Mouse (Mus musculus): ENCODE measurements around the gene Ddit4.

Ddit4 gene

DNA sequence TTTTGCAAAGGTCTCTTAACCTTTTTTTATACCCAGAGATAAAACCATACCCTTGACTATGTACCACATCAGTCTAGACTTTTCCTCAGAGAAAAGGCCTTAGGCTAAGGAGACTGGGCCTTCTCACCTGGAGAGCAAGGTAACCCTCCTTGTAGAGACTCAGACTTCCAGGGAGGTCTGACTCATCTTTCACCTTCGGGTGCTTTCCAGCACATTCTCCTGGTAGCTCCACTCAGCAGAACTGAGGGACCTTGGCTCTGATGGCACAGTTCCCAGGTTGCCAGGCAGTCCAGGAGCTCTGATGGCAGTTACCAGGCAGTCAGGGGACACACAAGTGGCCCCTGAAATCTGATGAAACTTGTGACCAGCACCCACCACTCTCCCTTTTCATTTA, 2.4 kb downstream of the Ddit4 start:
- DNase-seq (ENCODE audit: low read depth, low spot score), result no peak

DNA sequence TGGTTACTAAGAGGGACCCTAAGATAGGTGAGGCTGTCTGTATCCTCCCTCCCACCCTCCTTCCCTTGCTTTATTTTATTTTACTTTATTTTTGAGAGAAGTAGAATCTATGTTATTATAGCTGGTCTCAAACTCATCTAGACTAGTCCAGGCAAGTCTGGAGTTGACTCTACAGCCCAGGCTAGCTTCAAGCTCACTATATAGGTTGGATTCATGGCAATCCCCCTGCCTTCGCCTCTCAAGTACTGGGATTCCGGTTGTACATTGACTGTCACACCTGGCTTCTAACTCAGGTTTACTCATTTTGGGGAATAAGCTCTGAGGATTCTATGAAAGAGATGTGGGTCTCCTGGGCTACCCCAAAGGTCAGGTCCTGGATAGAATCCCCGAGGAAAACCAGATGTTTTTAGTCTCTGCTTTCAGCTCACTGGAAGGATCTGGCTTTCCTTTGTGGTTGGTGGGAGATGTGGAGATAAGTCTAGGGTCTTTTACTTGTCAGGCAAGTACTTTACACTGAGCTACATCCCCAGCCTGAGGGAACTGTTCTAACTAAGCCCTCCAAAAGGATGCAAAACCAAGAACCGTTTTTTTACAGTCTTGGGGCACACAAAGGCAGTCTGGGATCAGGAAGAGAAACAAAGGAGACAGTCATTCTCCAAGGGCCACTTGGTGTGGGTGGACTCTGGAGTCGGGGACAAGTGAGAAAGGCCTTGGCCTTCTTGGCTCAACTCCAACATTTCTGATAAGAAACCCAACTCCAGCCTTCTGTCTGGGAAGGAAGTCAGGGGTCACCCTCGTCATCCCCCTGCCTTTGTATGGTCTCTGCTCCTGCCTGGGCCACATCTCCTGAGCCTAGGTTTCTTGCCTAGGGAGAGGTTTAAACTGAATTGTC, 3.0 kb downstream of the Ddit4 start:
- no peak for DNase-seq (ENCODE audit: low read depth, low spot score)

- DNase-seq (ENCODE audit: low read depth, low spot score), result no peak
Observed at GRCm38 (mm10) chr10:59947296-59948073, 4.1 kb downstream of the Ddit4 start.

DNA sequence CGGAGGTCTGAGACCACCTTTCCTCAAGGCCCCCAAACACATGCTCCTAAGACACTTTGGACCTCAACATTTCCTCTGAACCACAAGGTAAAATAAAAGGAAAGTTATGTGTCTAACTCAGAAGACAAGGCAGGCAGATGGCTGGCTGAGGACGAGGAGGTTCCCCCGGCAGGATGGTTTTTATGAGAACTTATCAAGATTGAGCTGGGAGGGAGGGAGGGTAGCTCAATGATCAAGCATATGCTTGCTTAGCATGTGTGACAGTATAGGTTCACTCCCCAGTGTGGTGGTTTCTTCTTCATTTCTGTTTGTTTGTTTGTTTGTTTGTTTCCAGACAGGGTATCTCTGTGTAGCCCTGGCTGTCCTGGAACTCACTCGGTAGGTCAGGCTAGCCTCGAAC, 5.3 kb downstream of the Ddit4 start:
- DNase-seq (ENCODE audit: low read depth, low spot score), result no peak

DNA sequence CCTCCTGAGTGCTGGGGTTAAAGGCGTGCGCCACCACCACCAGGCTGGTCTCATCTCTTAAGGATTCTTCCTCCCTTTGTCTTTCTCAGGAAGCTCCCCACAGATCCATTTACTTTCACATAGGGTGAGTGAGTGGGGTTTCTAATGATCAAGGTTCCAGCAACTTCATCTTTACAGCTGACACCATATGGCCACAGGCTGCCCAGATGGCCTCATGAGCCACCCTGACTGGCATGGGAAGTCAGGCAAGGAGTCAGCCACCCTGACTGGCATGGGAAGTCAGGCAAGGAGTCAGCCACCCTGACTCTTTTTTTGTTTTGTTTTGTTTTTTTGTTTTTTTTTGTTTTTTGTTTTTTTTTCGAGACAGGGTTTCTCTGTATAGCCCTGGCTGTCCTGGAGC, 6.2 kb downstream of the Ddit4 start:
- no peak for DNase-seq (ENCODE audit: low read depth, low spot score)

DNA sequence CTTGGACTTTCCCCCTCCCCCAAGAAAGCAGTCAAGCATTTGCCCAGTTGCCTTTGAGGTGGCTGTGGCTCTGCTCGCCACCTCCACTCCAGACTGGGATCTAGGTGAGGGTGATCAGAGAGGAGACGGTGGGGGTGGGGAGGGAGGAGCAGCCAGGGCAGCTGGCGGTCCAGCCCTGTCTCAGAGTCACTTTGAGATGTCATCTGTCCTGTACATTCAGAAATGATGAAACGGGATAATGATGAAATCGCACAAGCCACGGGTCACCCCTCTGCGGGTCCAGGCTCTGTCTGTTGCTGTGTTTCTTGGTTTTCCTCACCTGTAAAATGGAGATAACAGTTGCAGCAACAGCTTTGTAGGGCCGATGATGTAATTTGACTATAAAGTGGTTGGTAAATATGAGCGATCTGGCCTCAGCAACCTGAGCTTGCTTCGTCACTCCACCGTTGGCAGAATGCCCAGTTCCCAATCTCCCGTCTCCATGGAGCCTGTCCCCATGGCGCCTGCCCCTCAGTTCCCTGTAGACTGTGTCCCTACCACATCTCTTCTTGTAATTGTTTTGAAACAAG, 8.1 kb downstream of the Ddit4 start:
- DNase-seq (ENCODE audit: low read depth, low spot score), result no peak

- DNase-seq (ENCODE audit: low read depth, low spot score), result no peak
Observed at GRCm38 (mm10) chr10:59942847-59943420, 8.7 kb downstream of the Ddit4 start.

GRCm38 (mm10) chr10:59942281-59942846, 9.3 kb downstream of the Ddit4 start:
- DNase-seq (ENCODE audit: low read depth, low spot score), result no peak

DNA sequence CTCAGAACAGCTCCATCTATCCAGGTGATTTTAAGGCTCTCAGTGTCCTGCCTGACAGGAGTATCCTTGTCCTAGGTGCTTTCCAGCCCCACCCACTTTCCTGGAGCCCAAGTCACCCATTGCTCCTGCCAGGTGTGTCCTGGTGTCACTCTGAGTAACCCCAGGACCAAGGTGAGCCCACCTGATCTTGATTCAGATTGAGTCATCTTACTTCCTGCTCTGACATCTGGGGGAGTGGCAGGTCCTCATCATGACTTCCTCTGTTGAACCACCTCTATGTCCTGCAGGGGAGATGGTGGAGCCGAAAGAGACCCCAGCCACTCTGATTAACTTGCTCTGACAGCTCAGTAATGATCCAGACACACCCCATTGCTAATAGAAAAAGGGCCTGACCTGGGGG, 12.6 kb downstream of the Ddit4 start:
- no peak for DNase-seq (ENCODE audit: low read depth, low spot score)

DNA sequence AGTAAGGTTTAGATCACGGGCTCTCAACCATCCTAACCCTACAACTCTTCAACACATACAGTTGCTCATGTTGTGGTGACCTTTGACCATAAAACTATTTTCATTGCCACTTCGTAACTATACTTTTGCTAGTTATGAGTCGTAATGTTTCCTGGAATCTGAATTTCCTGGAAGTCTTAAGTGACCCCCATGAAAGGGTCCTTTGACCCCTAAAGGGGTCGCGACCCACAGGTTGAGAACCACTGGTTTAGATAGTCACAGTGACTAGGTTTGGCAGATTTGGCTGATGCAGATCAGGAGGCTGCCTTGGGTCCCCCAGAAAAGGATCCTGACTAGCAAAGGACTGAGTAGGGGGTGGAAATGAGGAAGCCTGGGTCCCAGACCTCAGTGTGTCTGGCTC, 13.0 kb downstream of the Ddit4 start:
- no peak for DNase-seq (ENCODE audit: low read depth, low spot score)

- no peak for DNase-seq (ENCODE audit: low read depth, low spot score)
Observed at GRCm38 (mm10) chr10:59936058-59936856, 15.4 kb downstream of the Ddit4 start.

DNA sequence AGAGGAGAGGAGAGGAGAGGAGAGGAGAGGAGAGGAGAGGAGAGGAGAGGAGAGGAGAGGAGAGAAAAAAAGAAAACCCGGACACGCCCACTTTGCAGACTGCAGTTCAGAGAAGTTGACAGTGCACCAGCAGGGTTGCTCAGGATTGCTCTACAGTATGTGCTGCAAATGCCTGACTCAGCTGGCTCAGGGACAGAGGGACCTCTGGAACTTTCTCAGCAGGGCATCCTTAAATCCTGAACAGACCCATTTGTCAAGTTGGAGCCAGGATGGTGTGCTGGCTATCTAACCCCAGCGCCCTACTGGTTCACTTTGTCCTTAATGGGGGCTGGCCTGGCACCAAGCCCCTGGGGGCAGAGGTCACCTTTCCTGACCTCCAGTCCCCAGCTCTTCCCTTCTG, 17.6 kb downstream of the Ddit4 start:
- no peak for DNase-seq (ENCODE audit: low read depth, low spot score)

DNA sequence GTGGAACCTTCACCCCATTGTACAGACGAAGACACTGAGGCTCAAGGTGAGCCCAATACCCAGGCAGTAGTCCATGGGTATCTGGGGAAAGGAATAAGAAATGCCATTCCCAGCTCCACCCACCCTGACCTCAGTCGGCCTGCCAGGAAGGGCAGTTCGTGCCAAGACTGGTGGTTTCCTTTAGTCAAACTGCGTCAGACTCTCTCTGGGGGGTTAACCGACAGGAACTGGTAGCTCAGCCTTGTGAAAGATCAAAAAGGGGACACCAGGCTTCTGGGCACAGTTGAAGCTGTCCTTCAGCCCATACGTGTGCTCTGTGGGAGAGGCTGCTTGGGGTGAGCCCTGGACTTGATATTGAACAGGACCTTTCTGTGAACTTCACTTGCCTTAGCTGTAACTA, 19.1 kb downstream of the Ddit4 start:
- no peak for DNase-seq (ENCODE audit: low read depth, low spot score)

DNA sequence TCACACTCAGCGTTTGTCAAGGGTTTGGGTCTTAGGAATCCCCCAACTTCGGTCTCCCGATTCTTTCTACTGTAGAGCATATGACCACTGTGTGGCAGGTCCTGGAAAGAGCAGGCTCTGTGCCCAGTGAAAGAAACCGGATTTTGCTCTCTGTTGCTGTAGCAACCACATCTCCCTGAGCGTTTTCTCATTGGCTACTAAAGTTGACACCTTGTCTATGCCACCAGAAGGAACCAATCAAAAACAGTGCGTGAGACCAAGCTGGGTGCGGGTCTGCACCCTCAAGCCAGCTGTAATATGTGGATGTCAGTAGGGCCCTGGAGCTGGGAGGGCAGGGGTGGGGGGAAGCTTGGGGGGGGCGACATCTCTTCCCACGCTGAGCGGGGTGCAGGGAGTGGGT, 20.6 kb downstream of the Ddit4 start:
- DNase-seq (ENCODE audit: low read depth, low spot score), result no peak

DNA sequence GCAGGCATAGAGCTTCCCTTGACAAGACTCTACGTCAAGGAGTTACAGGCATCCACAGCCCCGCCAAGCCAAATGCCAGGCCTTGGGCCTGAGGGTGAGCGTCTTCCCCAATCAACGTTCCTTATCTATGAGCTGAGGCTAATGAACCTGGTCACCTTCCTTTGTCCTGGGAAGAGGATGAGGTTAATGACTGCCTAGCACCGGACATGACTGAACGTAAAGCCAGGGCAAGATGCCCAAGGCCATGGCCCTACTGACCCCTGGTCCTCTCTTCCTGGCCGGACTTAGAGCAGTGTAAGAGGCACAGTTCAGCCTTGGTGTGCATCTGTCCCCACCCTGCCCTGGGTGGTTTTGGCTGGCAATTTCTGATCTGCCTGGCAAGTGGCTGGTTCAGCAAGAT, 22.4 kb downstream of the Ddit4 start:
- no peak for DNase-seq (ENCODE audit: low read depth, low spot score)

GRCm38 (mm10) chr10:59924305-59924704, 27.3 kb downstream of the Ddit4 start:
- DNase-seq (ENCODE audit: low read depth, low spot score), result no peak

DNA sequence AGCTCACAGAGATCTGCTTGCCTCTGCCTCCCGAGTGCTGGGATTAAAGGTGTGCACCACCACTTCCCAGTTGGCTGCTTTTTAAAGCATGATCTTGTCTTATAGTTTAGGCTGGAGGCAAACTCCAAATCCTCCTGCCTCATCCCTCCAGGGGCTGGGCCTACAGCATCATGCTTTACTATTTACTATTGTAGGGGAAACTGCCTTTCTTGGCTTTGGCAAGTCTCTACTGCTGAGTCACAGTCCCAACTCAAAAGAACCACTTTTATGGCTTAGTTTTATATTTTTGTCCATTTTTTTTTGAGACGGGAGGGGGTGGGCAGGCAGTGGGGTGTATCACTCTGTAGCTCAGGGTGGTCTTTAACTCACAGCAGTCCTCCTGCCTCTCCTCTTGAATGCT, 28.1 kb downstream of the Ddit4 start:
- no peak for DNase-seq (ENCODE audit: low read depth, low spot score)

GRCm38 (mm10) chr10:59920810-59921681, 30.6 kb downstream of the Ddit4 start:
- no peak for DNase-seq (ENCODE audit: low read depth, low spot score)

- no peak for DNase-seq (ENCODE audit: low read depth, low spot score)
Observed at GRCm38 (mm10) chr10:59920485-59920809, 31.2 kb downstream of the Ddit4 start.

GRCm38 (mm10) chr10:59919494-59920181, 32.0 kb downstream of the Ddit4 start:
- DNase-seq (ENCODE audit: low read depth, low spot score), result no peak

Measured in WW6 (cell line).